Mouse (Mus musculus) telencephalon, adult 2 months (tissue): ENCODE data around the gene Hyls1.

ENCODE experiments used
- DNase-seq: peaks from one replicate; pipeline ENCODE4 v3.0.0-alpha.2; 2011; ENCODE audit warnings: low read depth, low spot score

Hyls1 gene

DNA sequence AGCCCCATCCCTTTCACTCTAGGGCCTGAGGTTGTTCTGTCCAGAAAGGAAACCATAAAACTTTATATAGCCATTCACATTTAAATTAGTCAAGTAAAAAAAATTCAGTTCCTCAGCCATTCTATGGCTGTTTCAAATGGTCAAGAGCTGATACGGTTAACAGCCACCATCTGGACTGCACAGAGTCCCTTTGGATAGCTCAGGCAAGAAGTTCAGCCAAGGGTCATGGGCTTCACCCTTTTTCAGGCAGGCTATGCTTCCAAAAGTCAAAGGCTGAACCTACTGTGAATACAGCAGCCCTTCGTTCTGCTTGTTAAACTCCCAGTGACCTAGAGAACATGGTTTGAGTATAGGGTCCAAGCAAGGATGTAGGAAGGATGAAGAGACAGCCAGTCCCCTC lies 25.5 kb downstream of the Hyls1 start:
- no peak for DNase-seq

DNA sequence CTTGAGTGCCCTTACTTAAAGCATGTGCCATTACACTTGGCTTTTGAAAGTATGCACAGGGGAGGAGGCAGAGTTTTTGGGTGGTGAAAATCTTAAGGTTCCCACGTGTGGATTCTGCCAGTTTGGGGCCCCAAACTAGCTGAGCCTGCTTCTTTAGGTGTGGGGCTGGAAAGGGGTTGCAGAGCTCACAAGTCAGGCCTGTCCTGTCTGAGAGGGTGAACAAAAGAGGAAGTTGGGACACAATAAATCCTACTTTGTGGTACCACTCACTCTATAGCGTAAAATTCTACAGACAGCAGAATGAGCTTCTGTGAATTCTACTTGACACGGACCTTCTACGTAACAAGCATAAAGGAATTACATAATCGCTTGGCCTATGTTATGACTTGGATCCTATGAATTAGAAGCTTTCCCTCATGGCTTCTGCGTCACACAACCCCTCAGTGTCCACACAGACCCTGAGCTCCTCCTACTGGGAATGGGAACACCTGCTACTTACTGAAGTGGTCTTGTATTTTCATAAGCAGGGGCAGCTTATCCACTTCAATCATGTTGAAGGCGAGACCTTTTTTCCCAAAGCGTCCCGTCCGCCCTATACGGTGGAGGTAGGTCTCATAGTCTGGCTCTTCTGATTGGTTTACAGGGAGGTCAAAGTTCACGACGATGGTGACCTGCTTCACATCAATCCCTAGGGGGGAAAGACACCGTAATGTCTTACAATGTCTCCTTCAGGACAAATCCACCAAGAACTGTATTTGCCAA lies 26.9 kb downstream of the Hyls1 start:
- DNase-seq: no peak

DNA sequence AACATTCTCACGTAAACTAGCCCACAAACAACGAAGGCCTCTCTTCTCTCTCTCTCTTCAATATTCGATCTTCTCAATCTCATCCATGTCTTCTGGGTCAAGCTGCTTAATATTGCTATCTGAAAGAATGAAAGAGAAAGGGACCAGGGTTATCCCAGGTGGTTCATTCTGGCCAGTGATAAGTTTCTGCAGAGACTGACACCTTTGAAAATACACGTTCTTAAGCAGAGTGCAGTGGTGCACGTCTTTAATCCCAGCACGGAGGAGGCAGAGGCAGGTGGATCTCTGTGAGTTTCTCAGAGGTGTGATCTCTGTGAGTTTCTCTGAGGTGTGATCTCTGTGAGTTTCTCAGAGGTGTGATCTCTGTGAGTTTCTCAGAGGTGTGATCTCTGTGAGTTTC lies 28.3 kb downstream of the Hyls1 start:
- DNase-seq: no peak

DNA sequence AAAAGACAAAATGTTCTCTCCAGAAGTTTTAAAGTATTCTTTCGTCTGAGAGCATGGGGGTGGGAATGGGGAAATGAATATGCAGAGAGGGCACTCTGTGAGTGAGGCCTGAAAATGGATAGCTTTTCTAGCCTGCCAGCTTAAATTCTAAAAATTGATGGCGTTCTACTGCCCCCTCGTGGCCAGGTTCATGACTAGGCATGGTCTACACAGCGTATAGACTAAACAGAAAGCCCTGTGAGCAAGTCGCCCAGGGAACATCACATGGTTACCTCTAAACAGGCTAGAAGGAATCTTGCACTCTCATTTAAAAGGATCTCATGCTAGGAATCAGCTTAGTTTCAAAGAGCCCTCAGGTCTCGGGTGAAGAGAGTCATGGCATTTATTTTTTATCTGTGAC lies 28.7 kb downstream of the Hyls1 start:
- DNase-seq: no peak

DNA sequence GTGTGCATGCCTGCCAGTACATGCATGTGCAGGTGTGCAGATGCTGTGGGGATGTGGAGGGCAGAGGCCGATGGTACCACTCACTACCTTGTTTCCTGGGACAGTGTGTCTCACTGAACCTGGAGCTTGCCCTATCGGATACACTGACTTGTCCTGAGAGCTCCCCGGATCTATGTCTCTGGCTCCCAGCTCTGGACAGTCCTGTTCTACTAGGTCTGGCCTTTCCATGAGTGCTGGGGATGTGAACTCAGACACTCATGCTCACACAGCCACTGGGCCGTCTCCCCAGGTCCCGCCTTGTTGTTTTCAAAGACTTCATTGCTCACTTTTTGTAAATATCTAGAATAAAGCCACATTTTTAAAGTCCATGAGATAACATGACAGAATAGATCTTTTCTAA lies 29.2 kb downstream of the Hyls1 start:
- no peak for DNase-seq

DNA sequence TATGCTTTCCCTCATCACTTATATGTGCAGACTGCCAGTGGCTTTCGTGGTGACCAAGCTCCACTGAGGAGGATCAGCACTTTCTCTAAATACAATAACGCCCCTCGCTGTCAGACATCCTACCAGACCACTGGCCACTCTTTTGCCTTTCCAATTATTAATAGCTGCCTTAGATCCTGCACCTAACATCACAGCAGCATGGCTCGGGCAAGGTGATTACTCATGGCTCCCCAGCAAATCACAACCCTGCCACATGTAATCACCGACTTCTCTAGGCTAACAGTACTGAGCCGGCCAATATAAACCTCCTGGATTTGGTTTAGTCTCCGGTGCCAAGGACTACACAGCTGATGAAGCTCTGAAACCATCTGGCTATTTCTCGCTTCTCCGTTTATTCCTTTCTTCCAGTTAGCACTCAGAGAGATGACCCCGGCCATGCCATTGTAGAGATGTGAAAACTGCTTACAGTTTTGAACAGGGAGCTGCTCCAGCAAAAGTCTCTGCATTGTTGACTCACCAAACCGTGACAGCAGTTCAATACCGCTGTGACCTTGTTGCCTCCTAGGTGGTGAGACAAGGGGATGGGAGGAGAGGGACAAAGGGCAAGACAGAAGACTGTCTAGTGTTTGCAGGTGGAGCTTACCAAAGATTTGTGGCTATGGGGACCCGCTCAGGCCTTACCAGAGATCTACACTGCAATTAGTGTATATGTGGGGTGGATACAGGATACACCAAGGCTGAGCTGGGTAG lies 31.0 kb downstream of the Hyls1 start:
- no peak for DNase-seq

DNA sequence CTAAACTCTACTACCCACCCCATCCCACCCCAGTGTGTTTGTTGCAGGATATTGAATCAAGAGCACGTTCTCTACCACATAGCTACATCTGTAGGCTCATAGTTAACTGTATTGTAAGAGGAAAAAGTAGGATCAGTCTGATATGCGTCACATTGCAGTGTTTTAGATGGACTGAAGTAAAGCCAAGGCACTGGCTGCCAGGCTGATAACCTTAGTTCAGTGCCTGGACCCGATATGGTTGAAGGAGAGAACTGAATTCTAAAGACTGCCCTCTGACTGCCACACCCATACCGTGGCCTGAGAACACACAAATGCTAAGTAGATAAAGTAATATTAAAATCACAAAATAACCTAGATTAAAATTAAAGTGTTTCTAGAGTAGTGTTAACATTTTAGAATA lies 34.3 kb downstream of the Hyls1 start:
- no peak for DNase-seq

DNA sequence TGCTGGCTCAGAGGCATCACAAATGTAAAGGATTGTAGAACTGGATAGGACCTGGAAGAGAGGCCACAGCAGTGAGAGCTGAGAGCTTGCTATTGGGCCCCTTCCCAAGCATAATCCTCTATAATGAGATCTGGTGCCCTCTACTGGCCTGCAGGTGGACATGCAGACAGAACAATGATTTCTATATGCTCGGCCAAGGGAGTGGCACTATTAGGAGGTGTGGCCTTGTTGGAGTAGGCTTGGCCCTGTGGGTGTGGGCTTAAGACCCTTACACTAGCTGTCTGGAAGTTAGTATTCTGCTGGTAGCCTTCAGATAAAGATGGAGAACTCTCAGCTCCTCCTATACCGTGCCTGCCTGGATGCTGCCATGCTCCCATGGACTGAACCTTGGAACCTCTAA lies 35.1 kb downstream of the Hyls1 start:
- no peak for DNase-seq

DNA sequence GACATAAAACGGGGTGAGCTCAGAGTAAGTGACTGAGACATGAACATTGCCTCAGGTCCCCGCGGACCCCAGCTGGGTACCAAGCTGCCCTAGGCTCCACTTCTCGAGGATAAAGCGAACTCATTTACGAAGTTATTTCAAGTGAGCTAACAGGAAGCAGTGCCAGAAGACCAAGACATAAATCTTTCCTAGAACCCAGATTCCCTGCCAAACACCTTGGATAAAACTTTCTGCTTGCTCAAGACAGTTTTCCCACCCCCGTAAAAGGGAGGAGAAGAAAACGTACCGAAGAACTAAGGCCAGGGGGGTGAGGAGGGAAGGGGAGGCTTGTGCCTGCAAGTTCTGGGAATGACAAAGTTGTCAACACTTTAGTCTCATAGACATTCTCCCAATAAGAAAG lies 36.9 kb downstream of the Hyls1 start:
- no peak for DNase-seq

DNA sequence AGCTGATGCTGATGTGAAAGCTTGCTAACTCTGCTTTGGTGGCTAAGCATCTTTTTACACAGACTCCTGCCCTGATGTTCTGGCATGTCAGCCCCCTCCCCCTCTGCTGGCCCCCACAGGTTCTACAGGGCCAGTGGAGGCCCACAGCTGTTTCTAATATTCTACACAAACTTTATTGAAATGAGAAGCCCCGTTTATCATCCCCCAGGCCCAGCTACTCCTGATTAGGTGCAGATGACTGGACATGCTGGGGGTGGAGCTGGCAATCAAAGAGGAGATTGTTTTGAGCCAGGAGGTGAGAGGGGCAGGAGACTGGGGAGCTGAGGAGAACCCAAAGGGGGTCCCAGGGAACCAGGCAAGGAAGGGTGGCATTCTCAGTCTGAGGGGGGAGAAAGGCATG lies 40.4 kb downstream of the Hyls1 start:
- DNase-seq: no peak

DNA sequence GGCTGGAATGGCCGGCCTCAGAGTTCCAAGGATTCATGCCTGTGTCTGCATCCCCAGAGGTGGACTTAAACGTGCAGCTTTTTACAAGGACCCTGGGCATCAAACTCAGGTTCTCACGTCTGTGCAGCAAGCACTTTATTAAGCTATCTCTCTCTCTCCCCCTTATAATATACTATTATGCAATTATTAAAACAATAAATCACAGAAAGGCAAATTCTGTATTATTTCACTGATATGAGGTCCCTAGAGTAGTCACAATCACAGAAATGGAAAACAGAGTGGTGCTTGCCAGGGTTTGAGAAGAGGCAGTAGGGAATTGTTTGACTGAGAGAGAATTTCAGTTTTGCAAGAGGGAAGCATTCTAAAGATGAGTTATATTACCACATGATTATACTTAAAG lies 41.1 kb downstream of the Hyls1 start:
- DNase-seq: no peak

DNA sequence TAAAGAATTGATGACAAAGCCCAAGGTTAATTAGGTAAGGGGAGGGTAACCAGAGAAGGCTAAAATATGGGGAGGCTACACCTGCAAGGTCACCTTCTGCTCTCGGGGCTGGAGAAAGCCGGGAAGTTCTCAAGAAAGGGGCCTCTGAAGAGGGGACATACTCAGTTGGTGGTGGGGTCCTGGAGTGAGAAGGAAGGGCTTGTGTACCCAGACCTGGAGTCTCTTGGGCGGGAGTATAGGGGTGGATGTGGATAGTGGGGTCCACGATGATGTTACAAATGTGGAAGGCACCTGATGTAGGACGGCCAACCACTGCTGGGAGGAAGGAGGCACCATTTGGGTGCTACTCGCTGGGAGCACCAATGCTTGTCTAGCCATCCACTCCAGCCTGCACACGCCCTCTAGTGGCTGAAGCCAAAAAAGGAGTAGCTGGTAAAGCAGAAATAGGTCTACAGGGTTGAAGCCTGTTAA lies 46.2 kb downstream of the Hyls1 start:
- peak; percentile 64 for DNase-seq

DNA sequence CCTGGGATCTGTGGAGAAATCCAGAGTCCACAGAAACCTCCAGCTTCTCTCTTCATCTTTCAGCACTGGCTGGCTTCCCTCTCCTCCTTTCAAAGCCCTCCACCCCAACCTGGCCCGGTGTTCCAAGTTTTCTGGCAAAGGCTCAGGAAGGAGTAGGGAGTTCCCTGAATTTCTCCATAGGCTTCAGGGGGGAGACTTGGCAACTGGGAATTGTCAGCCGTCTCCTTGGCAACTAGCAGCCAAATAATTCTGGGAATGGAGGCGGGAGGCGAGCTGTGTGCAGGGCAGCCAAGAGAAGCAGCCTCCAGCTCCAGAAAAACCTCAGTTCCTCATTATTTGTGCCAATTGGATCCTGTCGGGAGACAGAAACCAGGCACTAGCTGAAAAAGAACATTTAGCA lies 46.7 kb downstream of the Hyls1 start:
- peak; percentile 88 for DNase-seq

DNA sequence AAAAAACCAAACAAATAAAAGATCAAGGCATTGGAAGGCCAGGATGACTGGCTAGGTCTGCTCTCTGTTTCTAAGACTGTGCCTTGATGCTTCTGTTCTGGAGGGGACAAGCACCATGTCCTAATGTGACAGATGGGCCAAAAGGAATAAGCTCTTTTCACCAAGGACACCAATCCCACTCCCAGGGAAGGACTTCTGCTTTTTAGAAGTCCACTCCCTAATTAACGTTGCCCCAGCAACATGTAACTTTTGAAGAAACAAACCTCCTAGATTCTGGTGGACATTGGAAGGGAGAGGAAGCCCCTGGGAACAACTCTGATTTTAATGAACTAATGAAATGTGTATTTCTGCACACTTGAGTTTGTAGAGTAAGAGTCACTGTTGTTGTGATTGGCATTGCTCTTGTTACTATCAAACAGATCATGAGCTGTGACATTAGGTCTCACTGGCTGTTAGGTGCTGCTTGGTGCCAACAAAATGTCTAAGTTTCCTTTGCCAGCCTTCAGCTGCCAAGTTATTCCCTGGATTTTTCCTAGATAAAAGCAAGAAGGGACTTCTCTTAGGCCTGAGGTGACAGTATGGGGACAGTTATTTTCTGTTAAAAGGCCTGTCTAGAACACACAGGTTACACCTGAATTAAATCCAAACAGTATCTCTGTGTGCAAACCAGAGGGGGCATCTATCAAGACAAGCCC lies 47.2 kb downstream of the Hyls1 start:
- no peak for DNase-seq

DNA sequence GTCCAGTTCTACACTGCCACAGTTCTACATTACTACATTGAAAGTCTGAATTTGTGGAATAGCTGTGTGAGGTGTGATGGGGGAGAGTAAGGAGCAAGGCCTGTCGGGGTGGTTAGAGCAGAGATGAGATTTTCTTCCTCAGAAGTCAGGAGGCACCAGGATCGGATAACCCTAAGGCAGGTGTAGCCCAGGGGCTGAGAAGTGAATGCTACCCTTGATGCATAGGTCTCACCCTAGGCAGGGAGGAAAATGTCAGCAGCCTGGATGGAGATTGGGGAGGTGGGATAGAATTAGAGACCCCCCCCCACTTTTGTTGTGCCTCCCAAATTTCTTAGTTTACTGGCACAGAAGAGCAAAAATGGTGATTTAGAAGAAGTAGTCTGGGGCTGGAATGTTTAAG lies 48.0 kb downstream of the Hyls1 start:
- DNase-seq: no peak

DNA sequence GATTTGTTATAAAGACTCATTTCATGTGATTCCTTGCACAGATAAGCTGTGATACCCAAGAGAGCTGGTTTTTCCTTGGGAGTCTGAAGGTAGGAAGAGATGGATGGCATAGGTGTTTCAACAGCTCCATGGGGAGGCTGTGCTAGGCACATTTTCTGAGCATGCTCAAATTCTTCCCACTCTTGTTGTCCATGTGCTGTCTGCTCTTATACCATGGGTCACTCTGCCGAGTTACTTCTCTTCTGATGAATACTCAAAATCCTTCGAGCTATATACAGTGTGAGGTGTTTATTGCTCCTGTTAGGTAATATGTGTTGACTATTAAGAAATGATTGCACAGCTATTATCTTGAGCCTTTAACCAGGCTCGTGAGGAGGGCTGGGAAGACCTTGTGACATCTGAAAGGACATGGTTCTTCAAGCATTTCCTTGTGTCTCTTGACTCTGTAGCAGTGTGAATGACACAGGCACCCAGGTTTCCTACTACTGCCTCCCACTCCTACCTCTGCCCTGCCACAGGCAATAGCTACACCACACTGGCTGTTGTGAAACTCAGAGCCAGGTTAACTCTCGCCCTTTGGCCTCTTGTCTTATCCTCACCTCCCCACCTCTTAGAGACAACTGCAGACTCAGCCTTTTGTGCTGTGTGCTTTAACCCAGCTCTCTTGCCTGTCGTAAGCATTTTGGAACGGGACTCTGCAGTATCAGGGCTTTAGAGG lies 49.4 kb downstream of the Hyls1 start:
- no peak for DNase-seq

DNA sequence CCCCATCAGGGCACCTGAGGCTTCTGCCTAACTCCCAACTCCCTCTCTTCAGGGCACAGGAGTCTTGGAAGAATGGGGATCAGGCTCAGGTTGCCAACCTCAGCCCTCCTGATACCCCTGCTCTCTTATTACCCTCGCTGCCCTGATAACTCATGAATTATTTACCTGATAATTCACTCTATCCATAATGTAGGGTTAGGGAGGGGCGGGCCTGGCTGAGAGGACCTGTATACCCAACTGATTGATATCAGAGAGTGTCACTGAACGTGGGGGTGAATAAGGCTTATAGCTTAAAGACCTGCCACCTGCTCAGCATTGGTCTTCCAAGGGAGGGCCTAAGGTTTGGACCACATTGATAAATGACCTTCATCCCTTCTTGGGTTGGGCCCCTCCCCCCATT lies 52.0 kb downstream of the Hyls1 start, which contains the start of gene Gm1113:
TSS of gene Gm1113 (minus strand) at position 101 of the 400 bp plus-strand sequence.
- DNase-seq: no peak

DNA sequence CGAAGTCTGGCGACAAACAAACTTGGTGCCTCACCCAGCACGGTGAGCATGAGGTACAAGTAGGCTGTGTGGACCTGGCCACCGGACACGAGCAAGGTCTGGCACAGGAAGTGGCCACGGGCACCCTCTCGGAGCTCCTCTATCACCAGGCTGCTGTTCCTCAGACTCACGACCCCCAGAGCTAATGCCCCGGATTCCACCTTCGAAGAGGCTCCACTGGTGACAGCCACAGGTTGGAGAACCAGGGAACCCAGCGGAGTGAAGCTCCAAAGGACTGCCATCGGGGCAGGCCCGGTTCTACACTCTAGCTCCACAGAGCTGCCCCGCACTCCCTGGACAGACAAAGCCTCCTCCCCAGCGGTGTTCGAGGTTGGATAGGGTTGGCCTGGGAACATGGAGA lies 53.5 kb downstream of the Hyls1 start:
- no peak for DNase-seq

DNA sequence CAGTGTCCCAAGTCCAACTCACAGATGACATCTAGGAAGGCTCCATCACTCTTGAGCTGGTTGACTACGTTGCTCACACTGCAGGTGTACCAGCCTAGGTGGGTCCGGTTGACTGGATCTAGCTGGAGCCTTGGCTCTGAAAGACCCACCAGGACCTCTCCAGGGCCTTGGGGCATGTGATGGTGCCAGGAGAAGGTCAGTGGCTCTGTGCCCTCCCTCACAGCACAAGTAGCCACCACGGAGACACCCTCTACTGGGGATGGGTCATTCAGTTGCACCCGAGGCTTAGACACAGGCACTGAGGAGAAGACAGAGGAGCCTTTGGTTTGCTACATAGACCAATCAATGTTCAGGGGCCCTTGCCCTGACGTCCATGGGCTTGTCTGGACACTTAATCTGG lies 54.0 kb downstream of the Hyls1 start:
- DNase-seq: no peak

DNA sequence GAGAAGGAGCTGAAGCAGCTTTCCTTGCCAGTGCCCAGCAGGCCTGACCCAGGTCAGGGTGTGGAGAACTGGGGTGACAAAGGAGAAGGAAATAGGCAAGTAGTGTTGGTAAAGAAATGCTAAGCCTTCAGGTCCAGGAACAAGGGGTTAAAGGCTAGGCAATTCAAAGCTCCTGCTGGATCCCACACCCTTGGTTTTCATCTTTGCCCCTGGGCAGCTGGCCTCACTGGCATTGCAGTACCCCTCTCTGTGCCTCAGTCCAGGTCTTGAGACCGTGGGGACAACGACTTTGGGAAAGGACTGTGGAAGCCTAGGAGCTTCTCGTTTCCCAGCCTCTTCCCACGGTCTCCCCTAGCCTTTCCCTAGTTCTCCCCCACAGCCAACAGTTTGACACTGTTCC lies 56.3 kb downstream of the Hyls1 start:
- no peak for DNase-seq
